Mouse (Mus musculus) hindbrain, embryonic 14.5 days (tissue): ENCODE results near the gene Gm5460. TPM values are rescaled to one million over a fixed set of nuclear protein-coding genes. Genes with fewer than 3 reads are reported as not detected.

Source experiments
- ATAC-seq: fragments of 200-750 bp; cut with Nextera tagmentation; 2 replicates; pipeline ENCODE4 v1.8.0; 2017; ENCODE audit warnings: moderate number of reproducible peaks, mild to moderate bottlenecking, moderate TSS enrichment, moderate library complexity; ENCODE audit not compliant: low FRiP score
- DNase-seq: peaks from one replicate; pipeline ENCODE4 v3.0.0-alpha.2; 2015; ENCODE audit warnings: low spot score
- H3K27ac ChIP-seq: fragments of 300-500 bp; sonication (generic); 2 replicates; pipeline ENCODE4 v1.5.1; 2014; ENCODE audit warnings: mild to moderate bottlenecking, moderate library complexity
- H3K27me3 ChIP-seq: fragments of 300-500 bp; sonication (generic); 2 replicates; pipeline ENCODE4 v1.6.1; 2014; ENCODE audit warnings: mild to moderate bottlenecking, low read length, mixed read lengths; ENCODE audit not compliant: control insufficient read depth, insufficient read depth
- H3K36me3 ChIP-seq: fragments of 300-500 bp; sonication (generic); replicated peaks from 2 replicates; pipeline ENCODE4 v1.6.1; 2014; ENCODE audit not compliant: control insufficient read depth, insufficient read depth
- H3K4me1 ChIP-seq: fragments of 300-500 bp; sonication (generic); replicated peaks from 2 replicates; pipeline ENCODE4 v1.6.1; 2014; ENCODE audit warnings: antibody characterized with exemption, low read length, mixed read lengths; ENCODE audit not compliant: control insufficient read depth, insufficient read depth
- H3K4me2 ChIP-seq: fragments of 300-500 bp; sonication (generic); replicated peaks from 2 replicates; pipeline ENCODE4 v1.6.1; 2014; ENCODE audit warnings: mild to moderate bottlenecking, moderate library complexity
- H3K4me3 ChIP-seq: fragments of 300-500 bp; sonication (generic); replicated peaks from 2 replicates; pipeline ENCODE4 v1.5.1; 2014; ENCODE audit warnings: mild to moderate bottlenecking, low read length
- H3K9ac ChIP-seq: fragments of 300-500 bp; sonication (generic); 2 replicates; pipeline ENCODE4 v1.6.1; 2014
- H3K9me3 ChIP-seq: fragments of 300-500 bp; sonication (generic); 2 replicates; pipeline ENCODE4 v1.6.1; 2016; ENCODE audit warnings: low read length; ENCODE audit not compliant: control insufficient read depth
- WGBS: fragments of 180-500 bp; shearing (Covaris S2); extraction: QIAGEN DNeasy Blood & Tissue Kit; methylation state at CpG from one replicate; pipeline ENCODE4 v1.1.7; 2014; 5-methylcytosine and 5-hydroxymethylcytosine counted together
- polyA plus RNA-seq: library from polyadenylated mRNA; unstranded; fragments of >200 nt; fragmentation: Nextera tagmentation; extraction: Ambion mirVana; gene quantifications from 2 replicates; pipeline ENCODE4 v1.2.1, GENCODE M21; 2014

Gene Gm5460
- polyA plus RNA-seq, 1 experiment from 2014 or later: not detected

- Histone ChIP-seq H3K36me3 (no peaks in the 10 kb centered on the region), H3K27ac (no peak overlapping the region), H3K9me3 (no peaks in the 10 kb centered on the region), H3K4me3 (no peak overlapping the region), H3K4me1 (no peaks in the 10 kb centered on the region), H3K9ac (no peak overlapping the region), H3K4me2 (no peak overlapping the region), H3K27me3 (no peaks in the 10 kb centered on the region)
- DNase-seq (no peak), ATAC-seq (no peak)
- WGBS: 96% methylated on average over 2 of the region's 2 CpGs
Measured at GRCm38 (mm10) chr14:34087856-34088398, 71.4 kb downstream of the Gm5460 start.

GRCm38 (mm10) chr14:34089796-34090195 is 73.2 kb downstream of the Gm5460 start:
- no peak for ATAC-seq
- H3K9ac ChIP-seq: no peak overlapping the region
- H3K4me3 ChIP-seq: no peak overlapping the region
- H3K36me3 ChIP-seq: no peaks in the 10 kb centered on the region
- DNase-seq: no peak
- no peaks in the 10 kb centered on the region for H3K9me3 ChIP-seq
- no peaks in the 10 kb centered on the region for H3K4me1 ChIP-seq
- 89% methylated on average over 8 of the region's 8 CpGs for WGBS
- H3K4me2 ChIP-seq: no peak overlapping the region
- H3K27ac ChIP-seq: no peak overlapping the region
- H3K27me3 ChIP-seq: no peaks in the 10 kb centered on the region

- no peaks in the 10 kb centered on the region for H3K27me3 ChIP-seq
- DNase-seq: no peak
- ATAC-seq: no peak
- 93% methylated on average over 5 of the region's 5 CpGs for WGBS
- H3K27ac ChIP-seq: no peak overlapping the region
- H3K4me3 ChIP-seq: no peak overlapping the region
- no peak overlapping the region for H3K4me2 ChIP-seq
- H3K36me3 ChIP-seq: no peaks in the 10 kb centered on the region
- H3K4me1 ChIP-seq: no peaks in the 10 kb centered on the region
- H3K9ac ChIP-seq: no peak overlapping the region
- H3K9me3 ChIP-seq: no peaks in the 10 kb centered on the region
Measured at GRCm38 (mm10) chr14:34091475-34091874, 74.9 kb downstream of the Gm5460 start.

GRCm38 (mm10) chr14:34092856-34093255 is 76.3 kb downstream of the Gm5460 start:
- H3K27ac ChIP-seq: no peak overlapping the region
- no peaks in the 10 kb centered on the region for H3K9me3 ChIP-seq
- no peak for ATAC-seq
- 89% methylated on average over 1 of the region's 1 CpGs for WGBS
- no peak overlapping the region for H3K4me3 ChIP-seq
- H3K4me2 ChIP-seq: no peak overlapping the region
- no peaks in the 10 kb centered on the region for H3K4me1 ChIP-seq
- H3K27me3 ChIP-seq: no peaks in the 10 kb centered on the region
- no peak for DNase-seq
- H3K36me3 ChIP-seq: no peaks in the 10 kb centered on the region
- no peak overlapping the region for H3K9ac ChIP-seq

- Histone ChIP-seq H3K36me3 (no peaks in the 10 kb centered on the region), H3K4me2 (no peak overlapping the region), H3K9me3 (no peaks in the 10 kb centered on the region), H3K27me3 (no peaks in the 10 kb centered on the region), H3K4me3 (no peak overlapping the region), H3K4me1 (no peaks in the 10 kb centered on the region), H3K9ac (no peak overlapping the region), H3K27ac (no peak overlapping the region)
- no peak for DNase-seq
- ATAC-seq: no peak
- 72% methylated on average over 5 of the region's 5 CpGs for WGBS
Measured at GRCm38 (mm10) chr14:34096161-34096560, 79.6 kb downstream of the Gm5460 start.

Other genes with a start within 250 kb of the Gm5460 start
- 8.0 and 11.4 TPM in 2 replicates for gene Gdf10, start 93.2 kb upstream of the Gm5460 start, polyA plus RNA-seq
- gene Gdf2, start 75.7 kb upstream of the Gm5460 start, polyA plus RNA-seq: 0.08 TPM in 1 of 2 replicates, not detected in the other
- not detected in 2 replicates for gene Rbp3, start 62.8 kb upstream of the Gm5460 start, polyA plus RNA-seq
- 0.78 and 0.85 TPM in 2 replicates for gene Zfp488, start 38.0 kb upstream of the Gm5460 start, polyA plus RNA-seq
- not detected in 2 replicates for gene Gm30083, start 1.6 kb upstream of the Gm5460 start, polyA plus RNA-seq
- not detected in 2 replicates for gene Antxrl, start 35.9 kb downstream of the Gm5460 start, polyA plus RNA-seq
- 0.16 TPM in 1 of 2 replicates, not detected in the other for gene Anxa8, start 69.2 kb downstream of the Gm5460 start, polyA plus RNA-seq
- not detected in 2 replicates for gene A630023A22Rik, start 86.0 kb downstream of the Gm5460 start, polyA plus RNA-seq
- 0.13 and 0.14 TPM in 2 replicates for gene Npy4r, start 135.7 kb downstream of the Gm5460 start, polyA plus RNA-seq
- 4.4 and 5.4 TPM in 2 replicates for gene Gprin2, start 184.9 kb downstream of the Gm5460 start, polyA plus RNA-seq
- gene Syt15, start 202.8 kb downstream of the Gm5460 start, polyA plus RNA-seq: 0.42 and 0.79 TPM in 2 replicates